ENCODE assay signal across 18 mouse cellular contexts in genomic region chr7:36933490-36933889, GRCm38 (mm10).
"Had no signal": no experiment of that assay in that cellular context is flagged by ENCODE, and none has a peak within 500 bp of the region (broad histone marks: within the 10 kb centered on the region; RNA-seq: fewer than 3 reads in every experiment).

No protein-coding gene starts in this region.

- H3K4me3 ChIP-seq: liver, embryonic 15.5 days; lung, embryonic 15.5 days; megakaryocyte, embryonic 14.5 days; midbrain, embryonic 13.5 days; midbrain, embryonic 15.5 days; stomach, embryonic 15.5 days had no signal

- H3K27me3 ChIP-seq: liver, embryonic 15.5 days; lung, embryonic 15.5 days; megakaryocyte, embryonic 14.5 days; midbrain, embryonic 13.5 days; midbrain, embryonic 15.5 days; stomach, embryonic 15.5 days had no signal

- H3K36me3 ChIP-seq: liver, embryonic 15.5 days; lung, embryonic 15.5 days; midbrain, embryonic 13.5 days; midbrain, embryonic 15.5 days; stomach, embryonic 15.5 days had no signal

- H3K4me1 ChIP-seq: liver, embryonic 15.5 days; megakaryocyte, embryonic 14.5 days had no signal

- H3K4me2 ChIP-seq: liver, embryonic 15.5 days; lung, embryonic 15.5 days; midbrain, embryonic 11.5 days; midbrain, embryonic 13.5 days; midbrain, embryonic 15.5 days; stomach, embryonic 15.5 days had no signal

- H3K9ac ChIP-seq: liver, embryonic 15.5 days; liver, postnatal 0 days; lung, embryonic 15.5 days; midbrain, embryonic 13.5 days; midbrain, embryonic 15.5 days; stomach, embryonic 15.5 days had no signal

- H3K27ac ChIP-seq: liver, embryonic 15.5 days; lung, embryonic 15.5 days; macrophage; midbrain, embryonic 13.5 days; midbrain, embryonic 15.5 days; stomach, embryonic 15.5 days; stomach, postnatal 0 days had no signal

- ATAC-seq: liver, postnatal 0 days; lung, postnatal 0 days; midbrain, embryonic 13.5 days; midbrain, embryonic 15.5 days had no signal

- DNase-seq: liver, postnatal 0 days; lung, adult 2 months; lung, postnatal 14 days; lung, postnatal 36 days; right cerebral cortex, postnatal 14 days; thymus, adult 2 months; thymus, postnatal 25 days; thymus, postnatal 4 days had no signal

- H3K9me3 ChIP-seq: liver, embryonic 15.5 days; lung, embryonic 15.5 days; midbrain, embryonic 13.5 days; midbrain, embryonic 15.5 days; stomach, embryonic 15.5 days had no signal
